15 mouse cellular contexts compared by ENCODE assay signal in genomic region chr17:67561802-67562201, GRCm38 (mm10).
DNase-seq lines count a peak whose midpoint lies in the region; ATAC-seq and TF ChIP-seq lines count a peak whose summit lies in the region.
"Had no signal": no experiment of that assay in that cellular context is flagged by ENCODE, and none has a peak within 500 bp of the region (broad histone marks: within the 10 kb centered on the region; RNA-seq: fewer than 3 reads in every experiment).

No protein-coding gene starts in this region.

- no peaks in the 10 kb centered on the region for H3K4me1 ChIP-seq in liver, adult 2 months (ENCODE audit: control insufficient read depth, insufficient read depth, low read length)
- H3K4me1 ChIP-seq in liver, postnatal 0 days (ENCODE audit: insufficient read depth): no peaks in the 10 kb centered on the region
- H3K4me1 ChIP-seq in heart, embryonic 16.5 days (ENCODE audit: control insufficient read depth, insufficient read depth, low read length): 0 out of 2 replicates have a peak, but pooled peaks cover 2% of the 10 kb centered on the region
- H3K4me1 ChIP-seq in kidney, postnatal 0 days (replicated peaks; ENCODE audit: insufficient read depth, low read length): no peaks in the 10 kb centered on the region
- H3K4me1 ChIP-seq: stomach, embryonic 15.5 days had no signal

- TF ChIP-seq EP300 in liver, postnatal 0 days (IDR thresholded peaks at IDR 0.05; ENCODE audit: low read depth): no peak

- no peak overlapping the region for H3K4me2 ChIP-seq in liver, postnatal 0 days (ENCODE audit: low read depth, low read length)
- no peak overlapping the region for H3K4me2 ChIP-seq in heart, embryonic 16.5 days (ENCODE audit: low read depth, low read length)
- H3K4me2 ChIP-seq in kidney, postnatal 0 days (ENCODE audit: low read length): no peak overlapping the region
- H3K4me2 ChIP-seq: stomach, embryonic 15.5 days had no signal

- no peaks in the 10 kb centered on the region for H3K27me3 ChIP-seq in liver, adult 2 months (ENCODE audit: control insufficient read depth, insufficient read depth, low read length)
- no peaks in the 10 kb centered on the region for H3K27me3 ChIP-seq in liver, postnatal 0 days (ENCODE audit: insufficient read depth, low read length)
- H3K27me3 ChIP-seq in heart, embryonic 16.5 days (ENCODE audit: control insufficient read depth, insufficient read depth, low read length): no peaks in the 10 kb centered on the region
- no peaks in the 10 kb centered on the region for H3K27me3 ChIP-seq in kidney, postnatal 0 days (ENCODE audit: insufficient read depth, low read length)
- H3K27me3 ChIP-seq: CH12.LX; stomach, embryonic 15.5 days had no signal

- TF ChIP-seq CTCF in liver, adult 2 months (IDR thresholded peaks at IDR 0.05; ENCODE audit: low read depth, low read length): no peak
- TF ChIP-seq CTCF in liver, postnatal 0 days (IDR thresholded peaks at IDR 0.05; ENCODE audit: low read depth): no peak
- TF ChIP-seq CTCF in kidney, postnatal 0 days (IDR thresholded peaks at IDR 0.05; ENCODE audit: low read depth): no peak

- no peak for ATAC-seq in liver, postnatal 0 days
- no peak for ATAC-seq in heart, embryonic 16.5 days (replicated peaks; ENCODE audit: extremely low read depth, insufficient read depth, low FRiP score)
- ATAC-seq in kidney, postnatal 0 days (replicated peaks; ENCODE audit: low FRiP score, low read depth): no peak
- ATAC-seq: forebrain, embryonic 16.5 days; intestine, postnatal 0 days had no signal

- no peak overlapping the region for H3K27ac ChIP-seq in liver, adult 2 months (replicated peaks; ENCODE audit: insufficient read depth, low read depth, low read length)
- no peak overlapping the region for H3K27ac ChIP-seq in liver, postnatal 0 days (ENCODE audit: low read depth)
- H3K27ac ChIP-seq in heart, embryonic 16.5 days (ENCODE audit: low read length): peak overlapping the region; percentile 31; the same call in 1 of the 2 replicates
- no peak overlapping the region for H3K27ac ChIP-seq in kidney, postnatal 0 days
- H3K27ac ChIP-seq: hindbrain, embryonic 10.5 days; stomach, embryonic 15.5 days had no signal

- no peak overlapping the region for H3K9ac ChIP-seq in liver, adult 2 months (ENCODE audit: low read depth, low read length)
- no peak overlapping the region for H3K9ac ChIP-seq in liver, postnatal 0 days (replicated peaks)
- no peak overlapping the region for H3K9ac ChIP-seq in heart, embryonic 16.5 days (ENCODE audit: low read length)
- H3K9ac ChIP-seq in kidney, postnatal 0 days (ENCODE audit: low read depth, low read length): no peak overlapping the region
- H3K9ac ChIP-seq: stomach, embryonic 15.5 days had no signal

- TF ChIP-seq POLR2A in liver, adult 2 months (IDR thresholded peaks at IDR 0.05; ENCODE audit: extremely low read depth, insufficient read depth, low read length): no peak

- 66% methylated on average over 4 of the region's 4 CpGs for WGBS in liver, adult 2 months
- WGBS in liver, postnatal 0 days (ENCODE audit: insufficient replicate concordance): 32% methylated on average over 4 of the region's 4 CpGs
- 32% methylated on average over 4 of the region's 4 CpGs for WGBS in heart, embryonic 16.5 days
- WGBS in kidney, postnatal 0 days: 74% methylated on average over 4 of the region's 4 CpGs

- peak; percentile 4 for DNase-seq in liver, adult 2 months (ENCODE audit: extremely low read depth, low read depth, low spot score)
- no peak for DNase-seq in liver, postnatal 0 days
- peak; percentile 38 for DNase-seq in kidney, postnatal 0 days (ENCODE audit: low spot score)
- DNase-seq in lung, postnatal 25 days (ENCODE audit: low spot score): peak; percentile 62
- no peak for DNase-seq in right cerebral cortex, postnatal 36 days (ENCODE audit: low spot score in 2 of 2)
- no peak for DNase-seq in layer of hippocampus, postnatal 36 days
- DNase-seq: cerebellum, adult 11-12 months; gastrocnemius, postnatal 14 days; right cerebral cortex, postnatal 25 days had no signal

- no peaks in the 10 kb centered on the region for H3K36me3 ChIP-seq in liver, adult 2 months (ENCODE audit: control insufficient read depth, insufficient read depth, low read length)
- no peaks in the 10 kb centered on the region for H3K36me3 ChIP-seq in liver, postnatal 0 days (replicated peaks; ENCODE audit: insufficient read depth, low read length)
- H3K36me3 ChIP-seq in heart, embryonic 16.5 days (ENCODE audit: control insufficient read depth, insufficient read depth): no peaks in the 10 kb centered on the region
- H3K36me3 ChIP-seq in kidney, postnatal 0 days (ENCODE audit: insufficient read depth, low read length): no peaks in the 10 kb centered on the region
- H3K36me3 ChIP-seq: hindbrain, embryonic 10.5 days; stomach, embryonic 15.5 days had no signal

- H3K79me2 ChIP-seq in liver, adult 2 months (ENCODE audit: control insufficient read depth, insufficient read depth, low read length): no peaks in the 10 kb centered on the region

- H3K4me3 ChIP-seq in liver, adult 2 months (ENCODE audit: insufficient read depth, low read depth, low read length): no peak overlapping the region
- H3K4me3 ChIP-seq in liver, postnatal 0 days (ENCODE audit: low read depth, low read length): no peak overlapping the region
- H3K4me3 ChIP-seq in heart, embryonic 16.5 days (ENCODE audit: low read length): no peak overlapping the region
- no peak overlapping the region for H3K4me3 ChIP-seq in kidney, postnatal 0 days (replicated peaks; ENCODE audit: low read depth, low read length)
- H3K4me3 ChIP-seq: hindbrain, embryonic 10.5 days; stomach, embryonic 15.5 days had no signal

- no peaks in the 10 kb centered on the region for H3K9me3 ChIP-seq in liver, postnatal 0 days (ENCODE audit: low read length)
- no peaks in the 10 kb centered on the region for H3K9me3 ChIP-seq in heart, embryonic 16.5 days (replicated peaks; ENCODE audit: control insufficient read depth, low read length)
- no peaks in the 10 kb centered on the region for H3K9me3 ChIP-seq in kidney, postnatal 0 days (replicated peaks; ENCODE audit: low read length)
- H3K9me3 ChIP-seq: hindbrain, embryonic 10.5 days; stomach, embryonic 15.5 days had no signal

Comparison
In these comparisons a context has a peak if more than half of its experiments do, and no peak if none do; other contexts are left out.
1. DNase-seq: peak in liver, adult 2 months (single experiment), kidney, postnatal 0 days (single experiment) and lung, postnatal 25 days (single experiment); none in liver, postnatal 0 days (single experiment), right cerebral cortex, postnatal 36 days (0 of 2) and layer of hippocampus, postnatal 36 days (0 of 2).